Mouse (Mus musculus) erythroblast, embryonic 14.5 days (primary cell): ENCODE results near the gene Slco3a1. TPM values are rescaled to one million over a fixed set of nuclear protein-coding genes. Genes with fewer than 3 reads are reported as not detected.

Source experiments
- H3K27me3 ChIP-seq: 2 replicates; pipeline ENCODE4 v1.6.1; 2012; ENCODE audit warnings: inconsistent platforms; ENCODE audit not compliant: control insufficient read depth
- H3K36me3 ChIP-seq: 2 replicates; pipeline ENCODE4 v1.6.1; 2012; ENCODE audit warnings: mild to moderate bottlenecking, inconsistent platforms; ENCODE audit not compliant: control insufficient read depth
- H3K4me1 ChIP-seq: 2 replicates; pipeline ENCODE4 v1.6.1; 2012; ENCODE audit warnings: inconsistent platforms; ENCODE audit not compliant: control insufficient read depth
- H3K4me3 ChIP-seq: replicated peaks from 2 replicates; pipeline ENCODE3; 2012; ENCODE audit warnings: moderate library complexity, mild to moderate bottlenecking, inconsistent platforms
- H3K9me3 ChIP-seq: 2 replicates; pipeline ENCODE4 v1.6.1; 2012; ENCODE audit warnings: low read length, inconsistent platforms, mixed read lengths; ENCODE audit not compliant: control insufficient read depth
- GATA1 ChIP-seq: IDR thresholded peaks from 2 replicates; pipeline ENCODE4 v1.6.1; 2012; ENCODE audit warnings: low read length, inconsistent platforms, mixed read lengths
- TAL1 ChIP-seq: IDR thresholded peaks from 3 replicates; pipeline ENCODE4 v1.6.1; 2012; ENCODE audit warnings: low read length, inconsistent platforms, mixed read lengths
- polyA plus RNA-seq: library from polyadenylated mRNA; stranded (reverse); fragments of >175 nt; gene quantifications from 2 replicates; pipeline ENCODE4 v1.2.3, GENCODE M21; 2012

Gene Slco3a1
- polyA plus RNA-seq, 1 experiment = 0.06 TPM

GRCm38 (mm10) chr7:74436642-74437041 is 117.9 kb downstream of the Slco3a1 start:
- Histone ChIP-seq H3K27me3 (no peaks in the 10 kb centered on the region), H3K4me1 (no peaks in the 10 kb centered on the region), H3K36me3 (no peaks in the 10 kb centered on the region), H3K9me3 (no peaks in the 10 kb centered on the region), H3K4me3 (no peak overlapping the region)
- TF ChIP-seq TAL1 = no peak
- TF ChIP-seq GATA1 = no peak

- no peaks in the 10 kb centered on the region for H3K4me1 ChIP-seq
- H3K4me3 ChIP-seq = no peak overlapping the region
- H3K36me3 ChIP-seq = no peaks in the 10 kb centered on the region
- TF ChIP-seq GATA1 (no peak), TAL1 (no peak)
- H3K9me3 ChIP-seq = no peaks in the 10 kb centered on the region
- H3K27me3 ChIP-seq = no peaks in the 10 kb centered on the region
Measured at GRCm38 (mm10) chr7:74432950-74433349, 121.6 kb downstream of the Slco3a1 start.

GRCm38 (mm10) chr7:74429252-74429651 is 125.3 kb downstream of the Slco3a1 start:
- Histone ChIP-seq H3K4me3 (no peak overlapping the region), H3K9me3 (no peaks in the 10 kb centered on the region), H3K4me1 (no peaks in the 10 kb centered on the region), H3K27me3 (no peaks in the 10 kb centered on the region), H3K36me3 (no peaks in the 10 kb centered on the region)
- no peak for TF ChIP-seq TAL1
- no peak for TF ChIP-seq GATA1

GRCm38 (mm10) chr7:74427135-74427534 is 127.4 kb downstream of the Slco3a1 start:
- Histone ChIP-seq H3K27me3 (no peaks in the 10 kb centered on the region), H3K9me3 (no peaks in the 10 kb centered on the region), H3K4me3 (no peak overlapping the region), H3K36me3 (no peaks in the 10 kb centered on the region), H3K4me1 (no peaks in the 10 kb centered on the region)
- TF ChIP-seq GATA1 (no peak), TAL1 (no peak)

GRCm38 (mm10) chr7:74425941-74426340 is 128.6 kb downstream of the Slco3a1 start:
- no peaks in the 10 kb centered on the region for H3K36me3 ChIP-seq
- no peaks in the 10 kb centered on the region for H3K9me3 ChIP-seq
- no peaks in the 10 kb centered on the region for H3K4me1 ChIP-seq
- TF ChIP-seq TAL1 (no peak), GATA1 (no peak)
- H3K27me3 ChIP-seq = no peaks in the 10 kb centered on the region
- no peak overlapping the region for H3K4me3 ChIP-seq

- Histone ChIP-seq H3K27me3 (no peaks in the 10 kb centered on the region), H3K4me3 (no peak overlapping the region), H3K9me3 (no peaks in the 10 kb centered on the region), H3K36me3 (no peaks in the 10 kb centered on the region), H3K4me1 (no peaks in the 10 kb centered on the region)
- no peak for TF ChIP-seq GATA1
Measured at GRCm38 (mm10) chr7:74423928-74424850, 130.4 kb downstream of the Slco3a1 start.

- Histone ChIP-seq H3K27me3 (no peaks in the 10 kb centered on the region), H3K4me3 (no peak overlapping the region), H3K9me3 (no peaks in the 10 kb centered on the region), H3K36me3 (no peaks in the 10 kb centered on the region), H3K4me1 (no peaks in the 10 kb centered on the region)
- TF ChIP-seq TAL1 = no peak
- TF ChIP-seq GATA1 = no peak
Measured at GRCm38 (mm10) chr7:74423316-74423715, 131.3 kb downstream of the Slco3a1 start.

- no peaks in the 10 kb centered on the region for H3K9me3 ChIP-seq
- H3K27me3 ChIP-seq = no peaks in the 10 kb centered on the region
- no peak overlapping the region for H3K4me3 ChIP-seq
- no peaks in the 10 kb centered on the region for H3K36me3 ChIP-seq
- H3K4me1 ChIP-seq = no peaks in the 10 kb centered on the region
- TF ChIP-seq TAL1 (no peak), GATA1 (no peak)
Measured at GRCm38 (mm10) chr7:74422731-74423130, 131.8 kb downstream of the Slco3a1 start.

GRCm38 (mm10) chr7:74422002-74422401 is 132.6 kb downstream of the Slco3a1 start:
- no peak for TF ChIP-seq GATA1
- no peak for TF ChIP-seq TAL1
- no peaks in the 10 kb centered on the region for H3K4me1 ChIP-seq
- no peaks in the 10 kb centered on the region for H3K27me3 ChIP-seq
- no peaks in the 10 kb centered on the region for H3K9me3 ChIP-seq
- H3K36me3 ChIP-seq = no peaks in the 10 kb centered on the region
- no peak overlapping the region for H3K4me3 ChIP-seq
